Mouse (Mus musculus) kidney, adult 18-20 months (tissue): ENCODE data around the gene Ghrl.
A peak's percentile ranks its signal among the peaks of the same experiment; 100 is the strongest.
"Not testable (repeated sequence)": the region's sequence is repeated elsewhere in the genome, so short reads cannot be mapped to it uniquely, and the experiment has no call there.

Source experiments
- DNase-seq: peaks from one replicate; pipeline ENCODE4 v3.0.0; 2021

Ghrl gene

DNA sequence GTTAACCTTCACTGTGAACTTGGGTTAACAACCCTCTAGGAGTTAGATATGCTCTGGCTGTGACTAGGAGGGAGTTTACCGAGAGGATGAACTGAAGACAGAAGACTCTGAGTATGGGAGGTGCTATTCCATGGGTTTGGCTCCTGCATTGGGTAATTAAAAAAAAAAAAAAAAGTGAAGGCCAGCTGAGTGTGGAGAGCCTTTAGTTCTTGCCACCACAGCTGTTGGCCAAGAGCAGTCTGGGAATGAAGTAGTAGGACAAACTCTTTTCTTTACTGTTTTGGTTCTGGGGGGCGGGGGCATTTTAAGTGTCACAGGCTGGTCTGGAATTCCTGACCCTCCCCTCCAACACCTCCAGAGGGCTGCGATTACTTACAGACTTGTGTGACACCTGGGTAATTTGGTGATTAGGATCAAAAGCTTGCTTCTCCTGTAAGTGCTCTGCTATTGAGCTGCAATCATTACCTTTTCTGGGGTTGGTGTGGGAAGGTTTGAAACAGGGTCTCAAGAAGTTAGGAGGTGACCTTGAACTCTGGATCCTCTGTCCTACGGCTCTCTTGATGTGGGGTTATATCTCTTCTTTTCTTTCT is 23.8 kb downstream of the Ghrl start:
- no peak for DNase-seq

DNA sequence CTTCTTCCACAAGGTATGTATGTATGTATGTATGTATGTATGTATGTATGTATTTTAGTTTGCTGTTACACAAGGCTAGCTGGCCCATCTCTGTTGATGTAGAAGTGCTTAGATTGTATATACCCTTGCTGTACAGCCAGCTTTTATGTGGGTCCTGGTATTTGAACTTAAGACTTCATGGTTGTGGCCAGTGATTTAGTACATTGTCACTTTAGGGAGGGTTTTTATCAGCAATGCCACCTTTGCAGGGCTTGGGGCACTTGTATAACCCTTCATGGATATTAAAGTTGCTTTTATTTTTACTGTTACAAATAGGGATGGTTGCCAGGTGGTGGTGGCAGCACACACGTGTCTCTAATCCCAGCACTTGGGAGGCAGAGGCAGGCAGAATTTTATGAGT is 24.5 kb downstream of the Ghrl start:
- DNase-seq: no peak

DNA sequence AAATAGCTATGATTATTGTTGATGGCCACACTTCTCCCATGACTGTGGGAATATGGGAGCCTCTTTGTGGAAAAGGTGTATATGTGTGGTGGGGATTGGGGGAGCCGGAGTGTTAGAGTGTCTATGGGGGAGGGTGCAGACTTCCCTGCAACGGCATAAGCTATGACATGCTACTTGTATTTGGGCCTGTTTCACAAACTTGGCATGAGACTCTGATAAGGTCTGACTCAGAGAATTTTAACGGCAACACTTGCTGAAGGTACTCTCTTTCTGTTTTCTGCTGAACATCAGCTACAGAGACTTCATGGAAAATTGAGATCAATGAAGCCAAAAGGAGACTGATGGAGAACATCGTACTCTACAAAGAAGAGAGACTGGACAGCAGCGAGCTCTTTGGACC is 26.3 kb downstream of the Ghrl start:
- no peak for DNase-seq

DNA sequence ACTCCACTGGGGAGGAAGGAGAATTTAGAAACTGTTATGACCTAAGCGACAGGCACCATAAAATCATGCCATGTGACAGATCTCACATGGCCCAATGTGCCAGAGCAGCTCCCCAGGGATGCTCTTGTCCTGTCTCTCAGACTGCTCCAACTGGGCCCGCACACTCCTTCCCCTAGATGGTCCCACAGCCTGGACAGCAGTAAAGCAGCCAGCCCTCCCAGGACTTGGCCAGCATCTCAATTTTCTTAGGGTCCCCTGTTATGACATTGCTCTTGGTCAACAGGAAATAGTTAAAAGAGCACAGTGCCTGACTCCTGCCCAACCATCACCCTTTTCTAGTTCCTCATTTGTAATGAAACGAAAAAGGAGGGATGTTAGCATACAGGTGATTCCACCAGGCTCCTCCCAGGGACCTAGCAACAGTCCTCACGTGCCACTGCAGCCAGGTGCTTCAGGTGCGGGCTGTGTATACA is 27.0 kb downstream of the Ghrl start:
- no peak for DNase-seq

DNA sequence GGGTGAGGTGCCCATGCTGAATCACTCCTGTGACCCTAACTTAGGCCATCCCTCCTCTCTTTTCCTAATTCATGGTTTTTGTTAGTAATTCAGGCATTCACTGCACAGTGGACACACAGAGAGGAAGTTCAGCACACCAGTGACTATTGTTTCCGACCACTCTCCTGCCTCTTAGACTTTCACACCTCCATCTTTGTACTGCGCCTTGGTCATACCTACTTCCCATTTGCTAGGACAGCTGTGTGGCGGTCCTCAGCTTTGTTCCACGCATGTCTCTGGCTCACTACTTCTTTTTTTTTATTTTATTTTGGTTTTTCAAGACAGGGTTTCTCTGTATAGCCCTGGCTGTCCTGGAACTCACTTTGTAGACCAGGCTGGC is 28.6 kb downstream of the Ghrl start:
- DNase-seq: no peak

DNA sequence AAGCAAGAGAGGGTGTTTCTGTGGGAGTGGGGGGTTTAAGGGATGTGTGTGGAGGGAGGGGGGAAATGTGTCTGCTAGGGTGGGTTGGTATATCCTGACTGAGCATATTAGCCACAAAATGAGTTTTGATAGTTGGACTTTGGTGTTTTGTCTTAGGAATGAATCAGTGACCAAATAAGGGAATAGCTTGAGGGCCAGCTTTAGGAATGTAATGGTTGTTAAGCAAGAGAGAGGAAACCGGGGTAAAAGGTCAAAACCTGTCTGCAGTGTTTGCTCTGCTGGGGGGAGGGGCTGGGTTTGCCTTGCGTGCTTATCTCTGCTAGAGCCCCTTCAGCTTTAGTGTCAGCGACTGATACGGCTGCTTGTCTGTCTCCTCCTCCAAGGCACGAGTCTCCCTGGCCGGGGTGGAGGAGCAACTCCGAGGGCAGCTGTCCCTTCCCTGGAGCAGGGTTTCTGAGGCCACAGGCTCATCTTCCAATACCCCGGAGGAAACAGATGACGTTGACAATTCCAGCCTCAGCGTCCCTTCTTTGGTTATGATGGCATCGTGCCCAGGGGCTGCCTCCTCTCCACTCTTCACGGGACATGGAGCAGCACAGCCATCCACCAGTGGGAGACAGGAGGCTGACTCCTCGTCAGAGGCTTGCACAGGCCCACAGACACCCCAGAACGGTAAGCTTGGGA is 29.1 kb downstream of the Ghrl start:
- peak; percentile 83 for DNase-seq

DNA sequence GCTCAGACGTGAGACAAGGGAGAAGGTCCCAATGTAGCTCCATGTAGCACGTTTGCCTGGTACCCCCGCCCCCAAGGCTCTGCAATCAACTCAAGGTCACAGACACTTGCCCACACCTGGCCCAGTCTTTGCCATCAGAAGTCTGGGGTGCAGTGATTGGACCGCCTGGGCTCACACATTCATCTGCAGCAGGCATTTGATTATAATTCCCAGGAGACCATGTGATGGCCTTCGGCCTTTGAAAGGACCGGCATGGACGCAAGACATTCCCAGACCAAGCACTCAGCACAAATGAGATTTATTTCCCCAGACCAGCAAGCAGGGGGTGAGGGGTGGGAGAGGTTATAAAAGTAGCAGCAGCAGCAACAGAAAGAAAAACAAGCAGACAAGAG is 29.7 kb downstream of the Ghrl start:
- peak; percentile 81 for DNase-seq

DNA sequence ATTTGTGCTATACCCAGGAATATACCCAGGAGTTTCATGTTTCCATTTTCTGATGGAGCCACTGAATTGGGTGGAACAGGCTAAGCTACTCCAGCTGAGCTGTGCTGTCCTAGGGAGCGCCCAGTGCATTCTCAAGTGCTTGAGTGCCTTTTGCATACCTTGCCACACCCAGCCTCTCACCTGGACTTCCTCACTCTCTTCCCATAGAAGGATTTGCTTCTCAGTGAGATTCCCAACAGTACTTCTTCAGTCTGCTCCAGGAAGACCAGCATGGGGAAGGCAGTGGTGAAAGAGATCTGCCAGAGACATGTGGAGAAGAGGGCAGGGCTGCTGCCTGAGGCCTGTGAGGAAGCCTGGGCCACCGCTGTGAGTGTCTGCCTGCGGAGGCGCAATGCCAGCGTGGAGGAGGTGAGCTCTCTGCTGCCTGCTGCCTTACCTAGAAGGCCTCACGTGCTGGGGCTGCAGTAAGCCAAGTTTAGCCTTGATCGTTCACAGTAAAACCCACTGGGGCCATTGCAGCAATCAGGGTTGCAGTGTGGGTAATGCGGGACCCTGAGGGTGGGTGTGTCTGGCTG is 33.0 kb downstream of the Ghrl start:
- DNase-seq: no peak

DNA sequence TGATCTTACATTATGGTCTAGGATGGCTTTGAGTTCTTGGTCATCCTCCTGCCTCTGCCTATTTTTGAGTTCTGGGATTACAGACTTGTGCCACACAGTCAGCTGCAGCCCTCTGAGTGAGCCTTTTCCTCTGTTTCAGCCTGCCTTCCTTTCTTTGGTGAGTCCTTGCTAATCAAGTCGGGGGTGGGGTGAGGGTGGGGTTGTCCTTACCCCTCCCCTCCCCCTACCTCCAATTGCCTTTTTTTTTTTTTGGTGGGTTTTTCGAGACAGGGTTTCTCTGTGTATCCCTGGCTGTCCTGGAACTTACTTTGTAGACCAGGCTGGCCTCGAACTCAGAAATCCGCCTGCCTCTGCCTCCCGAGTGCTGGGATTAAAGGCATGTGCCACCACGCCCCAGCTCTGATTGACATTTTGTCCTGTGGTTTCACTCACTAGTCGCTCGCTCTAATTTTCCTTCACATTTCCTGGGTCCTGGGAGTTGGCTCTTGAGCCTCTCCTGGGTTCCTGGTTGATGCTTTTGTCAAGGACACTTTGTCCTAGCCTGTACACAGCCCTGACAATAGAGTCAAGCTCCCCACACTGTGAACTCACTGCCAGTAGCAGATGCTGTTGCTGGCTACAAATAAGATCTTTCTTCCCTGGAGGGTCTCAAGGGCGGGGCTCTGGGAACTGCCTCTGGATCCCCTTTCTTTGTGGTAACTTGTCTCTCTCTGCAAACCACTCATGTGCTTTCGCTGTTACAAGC is 36.4 kb downstream of the Ghrl start:
- no peak for DNase-seq

DNA sequence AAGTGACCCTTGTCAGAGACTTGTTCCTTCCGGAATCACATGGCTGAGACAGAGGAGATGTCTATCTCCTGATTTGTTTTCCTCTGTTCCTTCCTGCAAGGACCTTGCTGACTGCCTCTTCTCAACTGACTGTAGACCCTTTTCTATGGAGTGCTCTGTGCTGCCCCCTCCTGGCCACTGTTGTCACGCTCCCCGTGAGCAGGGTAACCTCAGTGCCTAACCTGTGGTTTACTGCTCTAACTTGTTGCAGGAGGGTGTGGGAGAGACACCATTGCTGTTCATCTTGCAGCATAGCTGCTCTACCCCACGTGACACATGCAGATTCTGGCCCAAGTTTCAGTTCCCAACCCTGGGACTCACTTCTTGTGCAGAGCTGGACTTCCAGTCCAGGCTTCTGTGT is 38.4 kb downstream of the Ghrl start:
- peak; percentile 91 for DNase-seq

DNA sequence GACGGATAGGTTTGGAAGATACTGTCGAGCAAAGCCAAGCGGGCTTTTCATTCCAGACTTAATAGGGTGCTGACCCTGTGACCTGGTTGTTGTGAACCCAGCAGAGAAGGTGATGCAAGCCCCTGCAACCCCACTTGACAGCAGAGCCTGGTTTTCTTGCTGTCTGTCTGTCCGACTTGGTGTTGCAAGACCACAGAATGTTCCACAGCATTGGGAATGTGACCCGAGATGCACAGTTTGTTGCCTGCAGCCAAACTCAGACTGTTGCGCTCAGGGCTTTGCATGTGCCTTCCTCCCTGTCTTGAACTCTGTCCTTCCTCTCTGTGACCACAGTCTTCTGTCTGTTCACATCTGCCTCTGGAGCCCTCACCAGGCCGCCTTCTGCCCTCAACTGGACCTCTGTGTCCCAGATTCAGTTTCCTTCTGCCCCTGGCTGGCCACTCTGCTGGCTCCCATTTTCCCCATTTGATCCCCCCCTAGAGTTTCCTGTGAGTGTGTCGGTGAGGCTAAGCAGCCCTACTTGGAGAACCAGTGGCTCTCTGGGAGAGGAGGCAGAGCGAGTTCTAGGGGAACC is 39.6 kb downstream of the Ghrl start:
- no peak for DNase-seq

DNA sequence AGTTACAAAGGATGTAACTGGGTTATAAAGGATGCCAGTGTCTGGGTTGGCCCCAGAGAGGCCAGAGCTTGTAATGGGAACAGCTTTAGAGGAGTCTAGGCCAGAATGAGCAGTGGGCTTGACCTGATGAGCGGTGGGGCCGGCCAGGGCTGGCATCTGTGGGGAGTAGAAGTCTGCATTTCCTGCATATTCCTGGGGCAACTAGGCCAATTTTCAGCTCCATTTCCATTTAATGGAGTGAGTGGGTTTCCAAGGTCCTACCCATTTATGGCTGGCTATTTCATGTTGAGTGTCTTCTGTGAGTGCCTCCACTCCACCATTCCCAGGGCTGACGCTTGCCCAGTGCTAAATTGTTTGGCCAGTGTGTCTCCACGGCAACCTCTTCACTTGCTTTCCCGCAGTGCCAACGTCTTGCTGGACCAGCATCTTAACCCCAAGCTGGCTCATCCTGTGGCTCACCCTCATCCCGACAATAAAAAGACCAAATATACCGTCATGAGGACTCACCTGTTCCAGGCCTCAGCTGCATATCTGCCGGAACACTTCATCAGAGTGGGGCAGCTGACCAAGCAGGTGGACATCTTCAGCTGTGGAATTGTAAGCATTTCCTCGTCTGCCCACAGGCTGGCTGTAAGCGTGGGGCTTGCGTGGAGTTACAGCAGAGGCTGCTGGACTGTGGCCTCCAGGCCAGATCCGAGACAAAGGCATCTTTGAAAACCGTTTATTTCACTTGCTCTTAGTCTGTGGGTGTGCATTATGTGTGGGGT is 41.3 kb downstream of the Ghrl start:
- DNase-seq: no peak

DNA sequence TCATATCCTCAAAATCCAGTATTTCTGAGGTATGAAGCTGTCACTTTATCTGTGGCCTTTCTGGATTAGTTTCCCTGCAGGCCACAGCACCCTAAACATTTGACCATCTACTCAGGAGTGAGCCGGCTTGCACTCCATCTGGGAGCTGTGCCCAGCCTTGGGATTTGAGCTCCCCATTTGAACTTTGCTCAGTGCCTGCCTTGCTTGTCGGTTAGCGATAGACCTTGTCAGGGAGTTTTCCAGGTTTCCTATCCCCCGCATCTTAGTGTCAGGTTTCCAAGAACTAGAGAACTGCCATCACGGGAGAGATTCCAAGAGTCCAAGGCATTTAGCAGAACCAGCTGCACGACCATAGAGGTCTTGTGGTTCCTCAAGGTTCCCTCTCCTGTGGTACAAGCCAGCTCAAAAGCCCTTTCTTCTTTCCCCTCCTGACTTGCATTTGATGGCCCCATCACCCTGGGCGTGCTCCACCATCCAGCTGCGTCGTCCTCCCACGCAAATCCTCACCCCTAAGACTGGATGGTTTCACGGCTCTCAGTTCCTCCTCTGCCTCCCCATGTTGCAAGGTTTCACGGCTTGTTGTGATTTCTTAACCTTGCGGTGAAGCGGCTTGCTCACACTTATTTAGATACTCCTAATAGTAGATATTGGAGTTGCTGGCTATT is 42.5 kb downstream of the Ghrl start:
- DNase-seq: peak; percentile 55

DNA sequence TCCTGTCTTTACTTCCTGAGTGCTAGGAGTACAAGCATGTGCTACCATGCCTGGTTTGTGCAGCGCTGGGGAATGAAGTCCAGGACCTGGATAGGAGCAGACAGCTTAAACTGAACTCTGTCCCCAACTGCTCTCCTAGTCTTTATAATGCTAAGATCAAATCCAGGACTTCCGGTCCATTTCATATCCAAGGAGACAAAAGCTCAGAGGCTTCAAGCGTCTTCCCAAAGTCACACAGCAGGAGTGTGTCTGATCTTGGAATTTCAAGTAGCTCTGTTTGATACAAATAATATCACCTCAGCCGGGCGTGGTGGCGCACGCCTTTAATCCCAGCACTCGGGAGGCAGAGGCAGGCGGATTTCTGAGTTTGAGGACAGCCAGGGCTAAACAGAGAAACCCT is 43.7 kb downstream of the Ghrl start:
- DNase-seq: no peak

DNA sequence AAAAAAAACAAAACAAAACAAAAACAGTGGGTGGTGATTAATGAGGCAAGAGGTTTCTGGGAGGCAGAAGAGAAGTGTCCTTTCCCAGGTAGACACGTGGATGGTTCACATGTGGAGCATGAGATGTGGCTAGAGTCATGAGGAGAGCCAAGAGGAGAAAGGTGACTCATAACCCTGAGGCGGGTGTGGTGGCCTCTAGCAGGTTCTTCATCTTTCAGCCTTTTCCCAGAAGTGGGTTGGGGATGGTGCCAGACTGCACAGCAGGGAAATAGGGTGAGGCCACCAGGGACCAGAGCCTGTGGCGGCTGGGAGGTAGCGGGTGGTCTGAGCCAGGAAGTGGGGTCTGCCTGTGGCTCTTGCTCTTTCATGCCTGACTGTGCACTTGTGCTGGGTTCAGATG is 44.4 kb downstream of the Ghrl start:
- no peak for DNase-seq

DNA sequence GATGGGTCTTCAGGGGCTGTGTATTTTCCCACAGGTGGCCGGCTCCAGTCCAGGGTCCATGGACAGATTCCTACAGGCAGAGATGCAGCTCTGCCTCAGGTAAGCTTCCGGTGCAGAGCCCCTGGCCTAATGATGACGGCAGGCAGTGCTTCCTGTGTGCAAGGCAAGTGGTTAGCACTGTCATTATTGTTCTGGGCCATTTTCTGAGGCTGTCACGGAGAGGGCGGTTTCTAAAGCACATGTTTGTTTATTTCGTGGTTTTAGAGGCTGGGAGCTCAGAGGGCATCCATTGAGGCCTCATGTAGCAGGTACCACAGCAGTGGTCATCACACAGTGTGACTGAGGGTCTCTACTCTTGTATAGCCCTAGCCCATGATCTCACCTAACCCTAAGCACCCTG is 46.7 kb downstream of the Ghrl start:
- no peak for DNase-seq

DNA sequence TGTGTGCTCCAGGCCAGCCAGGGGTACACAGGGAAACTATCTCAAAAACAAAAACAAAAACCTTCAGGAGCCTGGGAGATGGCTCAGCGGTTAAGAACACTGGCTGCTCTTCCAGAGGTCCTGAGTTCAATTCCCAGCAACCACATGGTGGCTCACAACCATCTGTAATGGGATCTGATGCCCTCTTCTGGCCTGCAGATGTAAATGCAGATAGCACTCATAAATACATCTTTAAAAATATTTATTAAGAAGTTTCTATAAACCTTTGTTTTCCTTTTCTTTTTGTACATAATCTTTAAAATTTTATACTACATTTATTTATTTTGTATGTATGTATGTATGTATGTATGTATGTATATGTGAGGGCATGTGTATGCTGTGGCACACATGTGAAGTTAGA is 47.7 kb downstream of the Ghrl start:
- DNase-seq: not testable (repeated sequence)

DNA sequence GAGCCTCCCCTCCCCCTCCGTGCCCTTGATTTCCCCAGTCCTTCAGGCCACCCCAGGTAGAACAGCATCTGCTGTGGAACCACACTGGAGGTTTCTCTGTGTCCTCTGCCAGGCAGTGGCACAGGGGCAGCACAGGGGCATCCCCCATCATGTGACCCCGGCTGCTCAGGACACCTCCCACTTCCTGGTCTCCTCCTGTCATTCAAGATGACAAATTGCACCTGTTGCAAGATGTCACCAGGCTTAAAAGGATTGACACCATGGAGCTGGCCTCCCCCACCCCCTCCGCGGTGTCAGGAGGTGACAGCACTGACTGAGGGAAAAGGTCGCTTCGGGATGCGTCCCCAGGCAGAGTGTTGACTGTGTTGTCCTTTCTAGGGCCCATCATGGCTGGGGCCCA is 49.9 kb downstream of the Ghrl start:
- no peak for DNase-seq

DNA sequence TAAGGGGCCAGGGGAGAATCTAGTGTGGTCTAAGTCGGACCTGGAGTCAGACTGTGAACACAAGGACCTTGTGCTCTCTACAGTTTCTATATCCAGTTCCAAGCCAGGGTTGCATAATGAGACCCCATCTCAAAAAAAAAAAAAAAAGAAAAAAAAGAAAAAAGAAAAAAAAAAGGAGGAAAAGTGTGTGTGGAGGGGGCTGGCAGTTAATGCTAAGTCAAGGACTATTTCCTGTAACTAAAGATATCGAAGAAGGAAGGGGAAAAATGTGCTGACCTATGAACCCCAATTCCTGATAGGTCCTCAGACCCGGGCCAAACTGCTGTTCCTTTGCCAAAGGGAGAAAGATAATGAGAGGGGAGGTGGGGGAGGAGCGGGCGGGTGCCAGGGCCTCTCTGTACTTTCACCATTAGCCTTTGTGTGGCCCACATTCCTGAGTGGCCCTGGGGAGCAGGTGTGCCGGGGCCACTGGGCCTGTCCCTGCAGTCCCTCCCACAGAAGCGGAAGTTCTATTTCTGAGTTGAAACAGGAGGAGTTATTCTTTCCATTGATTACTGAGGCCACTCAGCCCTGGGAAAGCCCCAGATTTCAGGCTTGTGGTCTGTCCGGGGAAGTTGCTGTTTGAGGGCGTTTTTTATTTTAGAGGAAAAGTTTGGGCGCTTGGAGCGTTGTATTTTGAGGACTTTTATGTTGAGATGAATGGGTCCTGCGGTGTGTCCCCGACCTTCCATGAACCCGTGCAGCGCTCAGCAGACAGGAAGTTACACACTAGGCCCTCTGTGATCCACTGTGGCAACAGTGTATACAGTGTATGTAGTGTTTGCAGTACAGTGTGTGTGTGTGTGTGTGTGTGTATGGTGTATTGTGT is 51.2 kb downstream of the Ghrl start:
- peak; percentile 49 for DNase-seq

DNA sequence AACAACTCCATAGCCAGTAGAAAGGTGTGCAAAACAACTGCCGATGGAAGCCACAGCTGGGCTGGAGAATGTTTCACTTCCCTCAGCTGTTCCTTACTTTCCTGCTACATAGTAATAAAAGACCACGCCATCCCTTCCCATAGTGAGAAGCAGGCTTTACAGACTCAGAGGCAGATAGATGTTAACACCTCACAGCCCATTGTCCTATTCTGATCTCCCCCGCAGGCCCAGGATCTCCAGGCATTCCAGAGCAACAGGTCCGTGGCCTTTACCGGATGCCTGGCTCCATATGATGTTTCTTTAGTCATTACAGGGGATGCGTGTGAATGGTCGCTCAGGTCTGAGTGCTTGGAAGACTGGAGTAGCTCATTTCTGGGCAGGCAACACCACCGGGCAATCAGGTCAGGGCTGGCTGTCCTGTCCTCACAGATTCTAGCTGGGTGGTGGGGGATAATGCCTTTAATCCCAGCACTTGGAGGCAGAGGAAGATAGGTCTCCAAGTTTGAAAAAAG is 52.0 kb downstream of the Ghrl start:
- no peak for DNase-seq
